Mouse (Mus musculus): ENCODE results near the gene Def6.

Def6 gene

GRCm38 (mm10) chr17:28207591-28208313 is at the start of gene Def6:
Def6 (plus strand) TSS chr17:28207778.
- peak; percentile 87 for DNase-seq (ENCODE audit: low spot score)

GRCm38 (mm10) chr17:28160361-28160760 is 47.2 kb upstream of the Def6 start:
- no peak for DNase-seq (ENCODE audit: low spot score)

GRCm38 (mm10) chr17:28161310-28161881 is 46.2 kb upstream of the Def6 start:
- no peak for DNase-seq (ENCODE audit: low spot score)

- peak; percentile 77 for DNase-seq (ENCODE audit: low spot score)
These were observed 43.9 kb upstream of the Def6 start for GRCm38 (mm10) chr17:28163666-28164065.

- no peak for DNase-seq (ENCODE audit: low spot score)
These were observed 36.9 kb upstream of the Def6 start for GRCm38 (mm10) chr17:28170460-28171305.

GRCm38 (mm10) chr17:28172690-28173089 is 34.9 kb upstream of the Def6 start:
- no peak for DNase-seq (ENCODE audit: low spot score)

- DNase-seq (ENCODE audit: low spot score), result peak; percentile 87
These were observed 30.6 kb upstream of the Def6 start, which contains the start of gene Zfp523 for GRCm38 (mm10) chr17:28176775-28177539. Zfp523 (plus strand) TSS chr17:28177129.

GRCm38 (mm10) chr17:28177540-28178046 is 30.0 kb upstream of the Def6 start:
- no peak for DNase-seq (ENCODE audit: low spot score)

GRCm38 (mm10) chr17:28180331-28180730 is 27.2 kb upstream of the Def6 start:
- no peak for DNase-seq (ENCODE audit: low spot score)

GRCm38 (mm10) chr17:28180783-28181544 is 26.6 kb upstream of the Def6 start:
- DNase-seq (ENCODE audit: low spot score), result no peak

GRCm38 (mm10) chr17:28184971-28185638 is 22.5 kb upstream of the Def6 start:
- DNase-seq (ENCODE audit: low spot score), result no peak

- DNase-seq (ENCODE audit: low spot score), result no peak
These were observed 19.3 kb upstream of the Def6 start for GRCm38 (mm10) chr17:28188313-28188712.

- DNase-seq (ENCODE audit: low spot score), result no peak
These were observed 14.8 kb upstream of the Def6 start for GRCm38 (mm10) chr17:28192754-28193153.

- DNase-seq (ENCODE audit: low spot score), result no peak
These were observed 14.0 kb upstream of the Def6 start for GRCm38 (mm10) chr17:28193559-28193958.

GRCm38 (mm10) chr17:28195033-28195432 is 12.5 kb upstream of the Def6 start:
- DNase-seq (ENCODE audit: low spot score), result no peak

GRCm38 (mm10) chr17:28197646-28198045 is 9.9 kb upstream of the Def6 start:
- DNase-seq (ENCODE audit: low spot score), result no peak

GRCm38 (mm10) chr17:28201982-28202381 is 5.6 kb upstream of the Def6 start:
- DNase-seq (ENCODE audit: low spot score), result no peak

- DNase-seq (ENCODE audit: low spot score), result peak; percentile 72
These were observed 3.4 kb upstream of the Def6 start for GRCm38 (mm10) chr17:28204052-28204720.

GRCm38 (mm10) chr17:28205443-28205842 is 2.1 kb upstream of the Def6 start:
- no peak for DNase-seq (ENCODE audit: low spot score)

- peak; percentile 21 for DNase-seq (ENCODE audit: low spot score)
These were observed 486 bp upstream of the Def6 start for GRCm38 (mm10) chr17:28207092-28207491.
